Mouse (Mus musculus) ES-Bruce4 (cell line): Measurements from ENCODE around the gene Nutf2-ps1. TPM values are rescaled to one million over a fixed set of nuclear protein-coding genes. Genes with fewer than 3 reads are reported as not detected.

ENCODE experiments used
- H3K27ac ChIP-seq: 2 replicates; pipeline ENCODE4 v1.5.1; 2012; ENCODE audit warnings: low read length, inconsistent platforms; ENCODE audit not compliant: insufficient read depth
- H3K27me3 ChIP-seq: 2 replicates; pipeline ENCODE4 v1.6.1; 2012; ENCODE audit warnings: mild to moderate bottlenecking, low read length, inconsistent platforms; ENCODE audit not compliant: control insufficient read depth, poor library complexity, insufficient read depth, severe bottlenecking
- H3K36me3 ChIP-seq: 2 replicates; pipeline ENCODE4 v1.6.1; 2012; ENCODE audit warnings: inconsistent platforms, mild to moderate bottlenecking, low read length, moderate library complexity; ENCODE audit not compliant: control insufficient read depth, poor library complexity, insufficient read depth, severe bottlenecking
- H3K4me1 ChIP-seq: one replicate; pipeline ENCODE4 v1.8.1; 2011; ENCODE audit warnings: low read length; ENCODE audit not compliant: control insufficient read depth, insufficient read depth
- H3K4me3 ChIP-seq: 2 replicates; pipeline ENCODE4 v1.5.1; 2011; ENCODE audit warnings: low read depth, mild to moderate bottlenecking, low read length
- H3K9ac ChIP-seq: 2 replicates; pipeline ENCODE4 v1.6.1; 2012; ENCODE audit warnings: low read depth, mild to moderate bottlenecking, inconsistent platforms; ENCODE audit not compliant: poor library complexity, severe bottlenecking
- H3K9me3 ChIP-seq: replicated peaks from 2 replicates; pipeline ENCODE4 v1.6.1; 2012; ENCODE audit warnings: mild to moderate bottlenecking, low read length, inconsistent platforms; ENCODE audit not compliant: control insufficient read depth, poor library complexity, insufficient read depth, severe bottlenecking
- CTCF ChIP-seq: IDR thresholded peaks from one replicate; pipeline ENCODE4 v1.8.1; 2011; ENCODE audit warnings: low read depth, low read length
- EP300 ChIP-seq: IDR thresholded peaks from 2 replicates; pipeline ENCODE4 v1.6.1; 2011; ENCODE audit warnings: low read depth, low read length; ENCODE audit not compliant: insufficient read depth
- POLR2A ChIP-seq: IDR thresholded peaks from one replicate; pipeline ENCODE4 v1.8.1; 2011; ENCODE audit warnings: low read length; ENCODE audit not compliant: insufficient read depth
- polyA plus RNA-seq: library from polyadenylated mRNA; stranded (reverse); fragments of >200 nt; gene quantifications from 2 replicates; pipeline ENCODE4 v1.2.4, GENCODE M21; 2011; ENCODE audit warnings: low read depth; ENCODE audit not compliant: missing spikeins, insufficient read depth, insufficient read length

Gene Nutf2-ps1
- polyA plus RNA-seq, 1 experiment, result 422 TPM

GRCm38 (mm10) chr19:53552795-53553194 is 36.1 kb downstream of the Nutf2-ps1 start:
- H3K9me3 ChIP-seq, result no peaks in the 10 kb centered on the region
- H3K27ac ChIP-seq, result peak overlapping the region; percentile 57
- no peak overlapping the region; the same call in 1 of the 2 replicates for H3K4me3 ChIP-seq
- H3K27me3 ChIP-seq, result no peaks in the 10 kb centered on the region
- no peaks in the 10 kb centered on the region for H3K36me3 ChIP-seq
- H3K4me1 ChIP-seq, result peaks cover 13% of the 10 kb centered on the region
- TF ChIP-seq POLR2A (no peak), CTCF (no peak), EP300 (no peak)
- no peak overlapping the region; the same call in 1 of the 2 replicates for H3K9ac ChIP-seq

GRCm38 (mm10) chr19:53552216-53552786 is 36.6 kb downstream of the Nutf2-ps1 start:
- peaks cover 13% of the 10 kb centered on the region for H3K4me1 ChIP-seq
- no peaks in the 10 kb centered on the region for H3K27me3 ChIP-seq
- peak overlapping the region; percentile 57 for H3K27ac ChIP-seq
- H3K9me3 ChIP-seq, result no peaks in the 10 kb centered on the region
- H3K9ac ChIP-seq, result no peak overlapping the region
- TF ChIP-seq POLR2A (no peak), EP300 (0 out of 2 replicates have a peak, but pooled peaks have one; percentile 18)
- H3K36me3 ChIP-seq, result no peaks in the 10 kb centered on the region
- H3K4me3 ChIP-seq, result peak overlapping the region; percentile 2; the same call in 1 of the 2 replicates

- no peaks in the 10 kb centered on the region for H3K27me3 ChIP-seq
- H3K9ac ChIP-seq, result no peak overlapping the region
- no peak for TF ChIP-seq EP300
- no peak for TF ChIP-seq POLR2A
- TF ChIP-seq CTCF, result no peak
- H3K36me3 ChIP-seq, result no peaks in the 10 kb centered on the region
- H3K9me3 ChIP-seq, result no peaks in the 10 kb centered on the region
- no peak overlapping the region for H3K4me3 ChIP-seq
- peaks cover 13% of the 10 kb centered on the region for H3K4me1 ChIP-seq
- no peak overlapping the region for H3K27ac ChIP-seq
Observed at GRCm38 (mm10) chr19:53550972-53551371, 37.9 kb downstream of the Nutf2-ps1 start.

GRCm38 (mm10) chr19:53547597-53547996 is 41.3 kb downstream of the Nutf2-ps1 start:
- Histone ChIP-seq H3K27me3 (no peaks in the 10 kb centered on the region), H3K4me3 (no peak overlapping the region), H3K27ac (no peak overlapping the region), H3K9me3 (no peaks in the 10 kb centered on the region), H3K9ac (no peak overlapping the region), H3K4me1 (peaks cover 4% of the 10 kb centered on the region), H3K36me3 (peaks cover 2% of the 10 kb centered on the region; the same call in 1 of the 2 replicates)
- TF ChIP-seq CTCF, result no peak
- no peak for TF ChIP-seq POLR2A
- TF ChIP-seq EP300, result no peak

GRCm38 (mm10) chr19:53544923-53545561 is 43.8 kb downstream of the Nutf2-ps1 start:
- Histone ChIP-seq H3K27ac (no peak overlapping the region), H3K9me3 (no peaks in the 10 kb centered on the region), H3K4me3 (no peak overlapping the region), H3K4me1 (no peaks in the 10 kb centered on the region), H3K36me3 (peaks cover 10% of the 10 kb centered on the region), H3K9ac (no peak overlapping the region), H3K27me3 (no peaks in the 10 kb centered on the region)
- TF ChIP-seq POLR2A, result no peak
- TF ChIP-seq CTCF, result no peak
- no peak for TF ChIP-seq EP300

- Histone ChIP-seq H3K9me3 (no peaks in the 10 kb centered on the region), H3K27ac (no peak overlapping the region), H3K4me1 (no peaks in the 10 kb centered on the region), H3K9ac (no peak overlapping the region), H3K4me3 (no peak overlapping the region), H3K27me3 (no peaks in the 10 kb centered on the region), H3K36me3 (peaks cover 14% of the 10 kb centered on the region)
- no peak for TF ChIP-seq POLR2A
- TF ChIP-seq CTCF, result no peak
- TF ChIP-seq EP300, result no peak
Observed at GRCm38 (mm10) chr19:53543602-53544001, 45.3 kb downstream of the Nutf2-ps1 start.
